Mouse (Mus musculus) cerebellum, adult 11-12 months (tissue): ENCODE data around the gene Kmt5a.
"Not testable (repeated sequence)": the region's sequence is repeated elsewhere in the genome, so short reads cannot be mapped to it uniquely, and the experiment has no call there.

Experiments
- DNase-seq: peaks from one replicate; pipeline ENCODE4 v3.0.0; 2022

Kmt5a gene

DNA sequence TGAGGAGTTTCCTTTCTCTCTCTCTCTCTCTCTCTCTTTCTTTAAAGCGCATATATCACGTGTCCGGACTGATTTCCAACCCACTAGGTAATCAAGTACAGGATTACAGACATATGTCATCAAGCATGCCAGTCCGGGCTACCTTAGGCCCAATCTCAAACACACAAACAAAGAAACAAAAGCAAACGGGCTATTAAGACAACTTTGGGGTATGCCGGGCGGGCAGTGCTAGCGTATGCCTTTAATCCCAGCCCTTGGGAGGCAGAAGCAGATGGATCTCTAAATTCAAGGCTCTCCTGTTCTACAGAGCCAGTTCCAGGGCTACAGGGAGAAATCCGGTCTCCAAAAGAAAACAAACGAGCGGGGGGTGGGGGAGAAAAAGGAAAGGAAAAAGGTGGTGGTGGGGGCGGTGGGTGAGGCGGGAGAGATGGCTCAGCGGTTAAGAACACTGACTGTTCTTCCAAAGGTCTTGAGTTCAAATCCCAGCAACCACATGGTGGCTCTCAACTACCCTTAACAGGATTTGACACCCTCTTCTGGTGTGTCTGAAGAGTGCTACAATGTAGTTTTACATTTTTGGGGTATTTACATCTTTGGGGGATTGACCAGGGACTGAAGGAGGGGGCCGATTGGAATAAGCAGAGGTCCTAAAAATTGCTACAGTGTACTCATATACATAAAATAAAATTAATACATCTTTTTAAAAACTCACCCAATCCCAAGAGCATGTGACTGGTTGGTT is 44.1 kb downstream of the Kmt5a start:
- no peak for DNase-seq

DNA sequence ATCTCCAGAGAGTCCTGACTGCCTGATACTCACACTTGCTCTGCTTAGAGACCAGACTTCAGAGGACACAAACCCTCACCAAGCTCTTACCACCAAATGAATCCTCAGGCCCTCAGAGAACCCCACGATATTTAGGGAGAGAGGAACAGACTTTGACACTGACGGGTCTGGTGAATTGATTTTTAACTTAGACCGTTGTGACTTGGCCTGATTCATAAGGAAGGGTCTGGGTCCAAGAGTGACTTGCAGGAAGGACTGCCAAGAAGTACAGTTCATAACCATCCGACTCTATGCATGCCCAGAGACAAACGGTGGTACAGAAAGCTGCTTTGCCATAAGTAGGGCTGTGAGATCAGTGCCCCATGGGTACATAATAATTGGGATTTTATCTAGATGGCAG is 45.9 kb downstream of the Kmt5a start:
- no peak for DNase-seq

DNA sequence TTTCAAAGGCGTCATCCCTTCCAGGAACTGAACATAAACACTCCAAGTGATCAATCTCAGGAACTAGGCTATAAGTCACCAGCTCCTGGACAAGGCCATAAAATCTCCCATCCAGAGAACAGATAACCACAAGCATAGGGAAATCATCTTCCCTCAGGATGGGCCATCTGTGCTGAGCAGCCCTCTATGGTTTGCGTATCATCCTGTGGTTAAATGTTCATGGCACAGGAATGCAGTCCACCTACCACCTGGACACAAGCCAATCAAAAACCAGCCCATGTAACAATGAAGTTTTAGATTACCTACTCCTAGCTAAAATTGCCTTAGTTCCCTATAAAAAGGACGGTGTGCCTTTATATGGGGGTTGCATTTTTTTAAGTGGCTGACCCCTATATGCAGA is 49.2 kb downstream of the Kmt5a start:
- DNase-seq, result no peak

DNA sequence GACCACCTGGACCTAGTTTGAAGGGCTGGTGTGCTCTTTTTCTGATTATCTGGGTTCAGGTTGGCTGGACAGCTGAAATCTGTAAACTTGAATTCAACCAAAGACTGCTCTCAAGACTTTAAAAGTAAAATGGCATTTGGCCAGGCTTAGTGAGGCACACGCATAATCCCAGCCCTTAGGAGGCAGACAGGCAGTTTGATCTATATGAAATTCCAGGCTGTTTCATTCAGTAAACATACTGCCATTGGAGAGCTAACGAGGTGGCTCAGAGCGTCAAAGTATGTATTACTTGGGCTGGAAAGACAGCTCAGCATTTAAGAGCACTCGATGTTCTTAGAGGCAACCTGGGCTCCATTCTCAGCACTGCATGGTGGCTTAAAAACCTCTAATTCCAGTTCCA is 52.0 kb downstream of the Kmt5a start:
- no peak for DNase-seq

DNA sequence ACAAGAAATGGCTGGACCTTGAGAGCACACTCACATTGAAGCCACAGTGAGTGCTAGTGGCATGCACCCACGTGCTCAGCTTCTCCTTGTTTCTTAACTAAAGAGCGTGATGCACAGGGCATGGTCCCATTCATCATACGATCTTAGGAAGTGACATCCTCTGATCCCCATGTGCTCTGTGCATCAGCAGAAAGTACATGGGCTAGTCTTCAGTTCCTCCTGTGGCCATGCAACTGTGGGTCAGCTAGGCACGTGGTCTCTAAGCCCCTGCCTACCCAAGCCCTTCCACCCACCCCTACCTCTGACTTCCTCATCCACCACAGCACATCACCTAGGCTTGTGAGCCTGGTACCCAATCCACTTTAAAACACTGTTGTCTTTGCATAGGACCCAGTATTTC is 52.9 kb downstream of the Kmt5a start:
- DNase-seq, result no peak

DNA sequence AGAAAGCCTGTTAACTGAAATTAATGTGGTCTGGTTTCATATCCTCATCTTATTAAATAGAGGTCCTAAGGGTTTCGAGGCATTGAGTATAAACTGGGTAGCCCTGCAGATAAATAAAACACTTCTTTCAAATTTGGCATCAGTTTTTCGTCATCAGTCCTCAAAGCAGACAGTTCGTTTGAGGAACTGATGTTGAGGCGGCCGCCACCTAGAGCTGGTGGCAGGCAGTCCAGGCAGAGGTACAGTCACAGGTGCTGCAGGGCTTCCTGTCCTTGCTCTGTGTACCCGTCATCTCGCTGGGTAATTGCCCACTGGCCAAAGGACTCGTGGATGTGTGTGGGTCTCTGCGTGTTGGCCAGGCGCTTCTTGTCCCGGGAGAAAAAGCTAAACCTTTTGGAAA is 53.7 kb downstream of the Kmt5a start:
- DNase-seq, result no peak

DNA sequence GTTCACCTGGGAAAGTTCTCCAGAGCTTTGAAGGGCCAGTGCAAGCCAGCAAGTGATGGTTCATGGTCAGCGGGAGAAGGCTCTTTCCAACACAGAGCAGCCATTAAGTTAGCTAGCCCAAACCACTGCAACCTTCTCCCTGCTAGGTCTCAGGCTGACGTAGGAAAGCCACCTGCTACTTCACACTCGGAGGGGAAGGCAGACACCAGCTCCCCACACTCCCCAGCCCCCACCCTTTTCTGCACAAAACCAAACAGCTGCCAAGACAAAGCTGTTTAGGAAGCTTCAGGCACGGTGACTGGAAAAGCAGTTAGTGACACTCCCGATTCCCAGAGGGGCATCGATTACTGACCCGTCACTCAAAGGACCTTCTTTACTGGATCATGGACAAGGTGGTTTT is 55.8 kb downstream of the Kmt5a start:
- DNase-seq, result no peak

DNA sequence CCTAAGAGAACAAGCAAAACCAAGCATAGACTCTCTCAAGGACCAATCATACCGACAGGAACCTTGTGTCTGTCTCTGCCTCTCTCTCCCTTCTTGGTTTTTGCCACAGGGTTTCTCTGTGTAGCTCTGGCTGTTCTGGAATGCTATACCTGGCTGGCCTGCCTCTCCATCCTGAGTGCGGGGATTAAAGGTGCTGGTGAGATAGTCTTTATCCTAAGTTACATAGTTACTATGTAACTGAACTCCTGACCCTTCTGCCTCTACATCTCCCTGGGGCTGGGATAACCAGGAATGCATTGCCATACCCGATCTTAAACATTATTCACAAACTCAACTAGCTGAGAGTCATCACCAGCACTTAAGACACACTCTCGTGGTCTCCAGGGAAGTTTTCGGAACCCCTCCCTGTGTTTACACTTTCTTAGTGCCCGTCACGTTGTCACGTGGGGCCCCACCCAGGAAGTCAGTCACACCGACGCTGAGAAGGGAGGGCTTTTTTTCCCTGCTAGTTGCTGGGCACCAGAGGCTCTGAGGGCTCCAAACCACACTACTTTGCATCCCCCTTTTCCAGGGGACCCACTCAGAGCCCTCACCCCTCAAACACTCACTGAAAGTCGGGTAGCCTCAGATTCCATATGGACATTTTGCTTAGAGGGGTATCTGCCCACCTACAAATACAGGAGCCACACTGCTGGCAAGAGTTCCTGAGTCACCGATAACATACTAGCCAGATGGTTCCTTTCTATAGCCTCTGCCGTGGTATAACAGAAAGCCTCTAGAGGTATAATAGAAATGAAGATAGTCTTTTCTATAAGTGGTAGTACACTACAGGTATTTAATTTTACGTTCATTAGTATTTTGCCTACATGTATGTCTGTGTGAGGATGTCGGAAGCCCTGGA is 57.1 kb downstream of the Kmt5a start:
- DNase-seq, result no peak

DNA sequence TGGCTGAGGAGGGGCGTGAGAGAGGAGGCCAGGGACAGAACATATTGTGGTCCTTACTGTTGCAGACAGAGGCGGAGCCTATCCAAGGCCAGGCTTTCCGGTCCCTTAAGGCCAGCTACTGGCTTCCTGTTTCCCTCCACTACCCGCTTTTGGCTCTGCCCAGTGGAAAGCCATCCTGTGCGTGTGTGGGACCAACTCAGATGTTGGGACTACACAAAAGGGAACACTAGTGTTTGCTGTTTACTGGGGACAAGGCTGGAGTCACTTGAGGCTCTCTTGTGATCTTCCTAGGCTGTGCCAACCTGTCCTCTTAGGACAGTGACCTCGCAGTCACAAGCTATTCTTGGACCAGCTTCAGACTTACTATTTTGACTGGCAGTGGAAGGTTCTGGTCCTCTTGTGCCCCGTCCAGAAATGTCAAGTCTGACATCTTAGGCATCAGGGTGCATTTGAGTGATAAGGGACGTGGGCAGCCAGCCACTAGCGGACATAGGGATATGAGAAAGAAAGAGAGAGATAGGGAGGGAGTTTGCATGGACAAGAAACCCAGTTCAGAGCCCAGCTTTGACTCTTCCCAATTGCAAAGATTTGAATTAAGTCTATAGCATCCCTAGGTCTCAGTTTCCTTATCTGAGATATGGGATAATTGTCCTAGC is 58.6 kb downstream of the Kmt5a start:
- no peak for DNase-seq

DNA sequence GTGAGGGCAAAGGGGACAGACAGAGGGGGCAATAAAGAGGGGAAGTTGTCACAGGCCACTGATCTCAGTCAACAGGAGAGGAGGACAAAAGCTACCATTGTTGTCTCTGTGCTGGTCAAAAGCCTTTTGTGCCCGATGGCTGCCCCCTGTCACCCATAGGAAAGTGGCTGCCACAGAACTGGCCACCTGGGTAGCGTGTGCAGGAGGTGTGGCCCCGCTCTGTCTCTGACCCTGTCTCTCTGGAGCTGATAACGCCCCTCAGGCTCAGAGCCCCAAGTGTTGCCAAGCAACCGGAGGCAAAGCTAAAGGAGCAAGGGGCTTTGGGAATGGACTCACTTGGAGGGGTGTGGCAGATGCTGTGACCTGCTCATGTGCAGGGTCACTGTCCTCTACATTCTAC is 59.3 kb downstream of the Kmt5a start:
- no peak for DNase-seq

DNA sequence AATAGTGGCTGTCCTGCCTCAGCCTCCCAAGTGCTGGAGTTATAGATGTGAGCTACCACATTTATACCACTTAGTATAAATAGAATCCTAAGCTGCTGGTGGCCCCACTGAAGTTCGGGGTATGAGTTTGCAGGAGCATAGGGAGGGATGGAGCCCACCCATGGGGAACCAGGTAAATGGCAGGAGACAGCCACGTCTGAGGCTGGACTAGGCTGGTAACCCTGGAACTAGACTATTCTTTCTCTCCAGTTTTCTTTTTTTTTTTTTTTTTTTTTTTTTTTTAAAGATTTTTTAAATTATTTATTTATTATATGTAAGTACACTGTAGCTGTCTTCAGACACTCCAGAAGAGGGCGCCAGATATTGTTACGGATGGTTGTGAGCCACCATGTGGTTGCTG is 60.3 kb downstream of the Kmt5a start:
- DNase-seq, result not testable (repeated sequence)

DNA sequence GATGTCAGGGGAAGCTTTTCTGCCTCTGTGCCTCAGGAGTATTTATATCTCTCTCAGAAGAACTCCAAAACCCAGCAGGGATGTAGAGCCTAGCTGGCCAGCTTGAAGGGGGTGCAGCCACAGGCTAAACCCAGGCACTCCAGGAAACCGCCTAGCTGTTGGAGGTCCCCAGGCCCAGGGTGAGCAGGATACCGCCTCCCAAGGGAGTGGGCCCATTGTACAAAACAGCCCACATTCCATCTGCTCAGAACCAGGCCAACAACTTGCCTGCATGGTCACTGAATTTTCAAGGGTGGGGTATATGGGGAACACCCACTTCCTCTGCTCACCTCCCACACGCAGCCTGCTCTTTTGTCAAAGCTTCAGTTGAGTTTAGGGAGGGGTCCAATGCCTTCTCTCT is 60.8 kb downstream of the Kmt5a start:
- DNase-seq, result no peak

DNA sequence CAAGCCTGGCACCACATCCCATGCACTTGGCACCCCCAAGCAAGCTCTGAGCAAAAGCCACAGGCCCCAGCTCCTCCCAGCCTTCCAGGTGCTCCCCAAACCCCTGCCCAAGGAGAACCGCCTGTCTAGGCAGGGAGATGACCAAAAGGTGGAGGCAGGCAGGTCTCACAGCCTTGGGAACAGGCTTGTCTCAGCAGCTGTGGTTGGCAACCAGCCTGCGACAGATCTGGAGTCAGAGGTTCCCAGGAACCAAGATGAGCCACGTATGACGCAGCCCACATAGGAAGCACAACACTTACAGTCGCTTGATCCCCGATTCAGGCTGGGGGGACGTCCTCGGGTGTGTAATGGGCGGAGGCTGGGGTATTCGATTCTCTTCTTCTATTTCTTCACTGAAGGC is 61.8 kb downstream of the Kmt5a start:
- no peak for DNase-seq

DNA sequence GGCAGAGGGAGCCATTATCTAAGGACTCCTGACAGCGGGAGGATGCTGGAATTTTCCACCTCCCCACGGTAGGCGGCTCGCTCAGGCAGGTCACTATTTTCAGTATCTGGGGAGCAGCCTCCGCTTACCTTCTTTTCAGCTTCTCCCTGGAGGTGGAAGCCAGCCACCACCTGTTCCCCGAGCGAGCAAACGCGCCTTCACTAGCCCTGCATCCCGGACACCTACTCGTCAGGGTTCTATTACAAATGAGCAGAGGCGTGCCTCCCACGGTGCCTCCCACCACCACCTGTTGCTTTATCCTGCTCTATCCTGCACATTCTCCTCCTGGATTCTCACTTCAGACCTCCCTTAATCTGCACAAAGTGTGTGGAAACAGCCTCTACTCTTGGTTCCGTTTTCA is 64.0 kb downstream of the Kmt5a start:
- no peak for DNase-seq

DNA sequence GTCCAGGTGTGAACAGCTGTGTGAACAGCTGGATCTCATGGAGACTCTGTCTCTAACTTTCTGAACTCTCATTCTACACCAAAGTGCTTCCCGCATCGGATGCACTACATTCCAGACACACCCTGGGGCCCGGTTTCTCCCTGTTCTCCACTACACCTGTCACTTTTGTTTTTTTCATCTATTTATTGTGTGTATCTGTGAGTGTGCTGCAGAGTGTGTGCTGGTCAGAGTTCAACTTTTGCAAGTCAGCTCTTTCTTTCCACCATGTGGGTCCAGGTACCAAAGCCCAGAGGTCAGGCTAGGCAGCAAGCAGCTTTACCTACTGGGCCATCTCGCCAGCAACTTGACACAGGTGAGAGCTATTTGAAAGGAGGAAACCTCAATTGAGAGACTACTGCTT is 65.5 kb downstream of the Kmt5a start:
- no peak for DNase-seq

DNA sequence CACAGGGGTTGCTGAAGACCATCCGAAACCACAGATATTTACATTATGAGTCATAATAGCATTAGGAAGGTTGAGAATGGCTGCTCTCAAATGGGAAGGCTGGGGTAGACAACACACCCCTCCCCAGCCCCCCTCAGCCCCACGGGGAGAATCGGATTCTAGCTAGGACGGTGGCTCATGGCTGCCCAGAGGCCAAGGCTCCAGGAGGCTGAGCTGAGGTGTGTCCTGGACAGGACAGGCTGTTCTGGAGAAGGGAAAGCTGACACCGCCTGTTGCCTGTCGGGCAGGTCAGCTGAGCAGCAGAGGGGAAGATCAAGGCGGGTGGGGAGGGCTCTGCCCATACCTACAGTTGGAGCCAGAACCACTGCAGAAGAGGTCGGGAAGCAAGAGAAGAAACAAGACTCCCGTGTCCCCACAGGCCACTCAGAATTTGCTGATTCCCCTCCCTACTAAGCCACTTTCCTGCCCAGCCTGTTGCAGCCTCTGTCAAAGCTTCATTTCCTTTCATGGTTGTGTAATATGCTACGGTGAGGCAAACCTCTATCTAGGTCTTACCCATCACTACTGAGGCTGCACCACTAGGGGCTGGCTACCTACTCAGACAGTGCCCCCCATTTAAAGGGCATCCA is 67.1 kb downstream of the Kmt5a start:
- DNase-seq, result no peak

DNA sequence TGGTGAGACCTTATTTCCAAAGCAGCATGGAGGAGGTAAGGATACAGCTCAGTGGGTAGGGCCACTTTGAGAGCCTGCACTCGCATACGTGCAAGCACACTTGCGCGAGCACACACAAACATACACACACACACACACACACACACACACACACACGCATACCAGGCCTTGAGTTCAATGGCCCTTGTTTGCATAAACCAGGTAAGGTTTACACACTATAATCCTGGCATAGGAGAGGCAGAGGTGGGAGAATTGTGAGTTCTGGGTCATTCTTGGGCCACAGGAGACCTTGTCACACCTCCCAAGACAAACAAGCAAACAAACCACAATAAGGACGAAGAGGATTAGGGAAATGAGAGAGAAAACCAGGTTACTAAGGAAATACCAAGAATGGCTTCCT is 69.5 kb downstream of the Kmt5a start:
- DNase-seq, result no peak

DNA sequence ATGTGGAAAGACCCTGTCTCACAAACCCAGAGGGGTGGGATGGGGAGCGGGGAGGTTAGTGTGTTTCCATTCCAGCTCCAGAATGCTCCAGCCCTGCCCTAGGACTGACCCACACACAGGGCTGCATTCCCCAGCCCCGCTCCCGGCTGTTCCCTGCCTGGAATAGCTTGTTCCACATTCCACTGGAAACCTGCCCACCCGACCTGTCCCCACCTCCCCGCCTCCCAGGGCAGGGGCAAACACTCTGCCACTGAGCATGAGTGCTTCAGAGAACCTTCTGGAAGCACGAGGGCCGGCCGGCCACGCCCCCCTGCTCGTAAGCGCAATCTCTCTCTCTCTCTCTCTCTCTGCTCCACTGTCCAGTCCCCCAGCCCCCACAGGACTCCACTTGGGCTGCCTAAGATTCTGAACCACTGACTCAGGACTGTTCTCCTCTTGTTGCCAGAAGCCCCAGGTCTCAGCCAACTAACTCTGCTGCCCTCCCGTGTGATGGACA is 70.1 kb downstream of the Kmt5a start:
- DNase-seq, result no peak

DNA sequence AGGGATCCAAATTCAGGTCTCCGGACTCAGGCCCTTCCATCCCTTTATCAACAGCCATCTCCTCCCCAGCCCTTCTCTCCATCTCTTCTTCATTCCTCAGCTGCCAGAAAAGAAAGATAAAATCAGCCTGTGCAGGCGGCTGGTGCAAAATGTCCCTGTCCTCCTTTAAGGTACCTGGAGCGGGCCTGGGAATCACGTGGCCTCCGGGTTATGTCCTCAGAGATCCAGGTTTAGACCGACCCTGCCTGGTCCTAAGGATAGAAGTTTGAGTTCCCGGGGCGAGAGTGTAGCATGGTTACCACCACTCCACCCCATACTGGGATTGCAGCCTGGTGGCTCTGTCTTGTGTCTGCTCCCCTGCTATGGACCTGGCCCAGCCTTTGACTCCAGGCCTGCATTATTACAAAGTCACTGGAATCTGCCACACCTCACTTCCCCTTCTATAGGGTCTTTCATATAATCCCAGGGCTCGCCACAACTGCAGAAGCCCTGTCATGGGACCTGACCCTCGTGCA is 70.9 kb downstream of the Kmt5a start:
- no peak for DNase-seq
